Mouse (Mus musculus) CH12F3 (cell line): ENCODE measurements around the gene Ppp1r12b.

Source experiments
- in situ Hi-C: fragments of 300-500 bp; cut with MboI; formaldehyde crosslinking; loops from 2 replicates; pipeline ENCODE4 v1.14.3; 2020; ENCODE audit warnings: low sequenced_read_pairs

Ppp1r12b gene

DNA sequence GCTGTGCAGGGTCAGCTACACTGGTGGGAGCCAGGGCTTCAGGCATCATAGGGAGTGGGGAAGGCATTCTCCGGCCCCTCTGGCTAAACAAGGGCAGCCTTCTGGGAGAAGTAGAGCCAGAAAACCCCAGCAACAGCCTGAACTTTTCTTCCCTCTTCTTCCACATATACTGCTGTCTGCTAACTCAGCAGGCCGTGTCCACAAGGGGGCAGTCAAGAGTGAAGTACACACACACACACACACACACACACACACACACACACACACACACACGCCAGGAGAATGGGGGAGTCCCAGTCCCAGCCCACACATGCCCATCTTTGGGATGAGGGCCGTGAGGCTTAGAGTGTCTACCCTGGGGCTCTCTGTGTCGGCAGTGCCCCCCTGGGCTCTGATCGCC is 214.3 kb downstream of the Ppp1r12b start:
- in situ Hi-C loops = loop anchor here (10.0 kb wide), 1 partner anchor 93 kb away; no protein-coding TSS in a partner anchor

DNA sequence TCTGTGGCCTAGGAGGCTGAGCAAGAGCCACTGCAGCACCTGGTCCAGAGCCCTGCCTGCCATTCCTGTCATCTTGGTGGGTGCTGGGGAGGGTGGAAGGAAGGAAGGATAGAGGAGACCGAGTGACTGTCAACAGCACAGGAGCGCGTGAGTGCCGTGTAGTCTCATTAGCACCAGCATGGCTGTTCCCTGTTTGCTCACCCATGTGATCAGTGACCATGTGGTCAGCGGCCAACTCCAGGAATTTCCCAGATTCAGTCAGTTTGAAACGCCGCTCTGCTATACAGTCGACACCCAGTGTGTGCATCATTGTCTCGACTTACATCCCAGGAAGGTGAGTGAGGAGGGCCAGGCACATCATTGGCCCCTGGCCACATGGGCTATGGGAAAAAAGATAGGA is 218.3 kb downstream of the Ppp1r12b start:
- in situ Hi-C loops = no loop called here

DNA sequence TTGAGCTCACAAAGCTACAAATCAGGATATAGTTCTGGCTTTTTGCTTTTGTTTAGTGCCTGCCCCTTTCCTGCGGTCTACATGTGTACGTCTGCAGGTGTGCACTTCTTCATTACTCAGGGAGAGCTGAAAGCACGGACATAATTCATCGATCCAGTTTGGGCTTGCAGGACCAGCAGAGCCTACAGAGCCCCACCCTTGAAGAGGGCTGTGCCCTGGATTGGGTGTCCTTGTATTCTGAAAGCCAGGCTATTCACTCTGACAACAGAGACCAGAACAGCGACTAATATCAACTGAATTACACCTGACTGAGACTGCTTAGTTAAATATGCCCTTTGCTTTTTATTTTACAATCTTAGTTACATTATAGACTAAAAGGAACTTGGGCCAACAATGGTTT is 222.1 kb downstream of the Ppp1r12b start:
- in situ Hi-C loops = no loop called here

DNA sequence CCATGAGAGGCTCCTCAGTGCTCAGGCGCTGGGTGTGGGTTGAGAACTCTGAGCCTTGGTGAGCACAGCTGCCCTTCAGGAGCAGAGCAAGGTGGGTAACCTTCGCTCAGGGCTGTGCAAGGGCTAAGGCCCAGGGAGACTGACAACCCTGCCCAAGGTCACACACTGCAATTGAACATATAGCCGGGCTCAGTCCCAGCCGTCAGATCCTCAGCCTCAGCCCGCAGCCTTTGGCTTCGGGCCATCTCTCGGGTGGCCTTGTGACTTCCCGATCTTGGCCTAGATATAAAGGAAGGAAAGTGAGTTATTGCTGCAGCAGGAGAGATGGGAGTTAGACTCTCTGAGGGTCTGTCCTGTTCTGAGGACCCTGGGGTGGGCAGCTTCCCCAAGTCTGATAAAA is 228.5 kb downstream of the Ppp1r12b start:
- in situ Hi-C loops = no loop called here

DNA sequence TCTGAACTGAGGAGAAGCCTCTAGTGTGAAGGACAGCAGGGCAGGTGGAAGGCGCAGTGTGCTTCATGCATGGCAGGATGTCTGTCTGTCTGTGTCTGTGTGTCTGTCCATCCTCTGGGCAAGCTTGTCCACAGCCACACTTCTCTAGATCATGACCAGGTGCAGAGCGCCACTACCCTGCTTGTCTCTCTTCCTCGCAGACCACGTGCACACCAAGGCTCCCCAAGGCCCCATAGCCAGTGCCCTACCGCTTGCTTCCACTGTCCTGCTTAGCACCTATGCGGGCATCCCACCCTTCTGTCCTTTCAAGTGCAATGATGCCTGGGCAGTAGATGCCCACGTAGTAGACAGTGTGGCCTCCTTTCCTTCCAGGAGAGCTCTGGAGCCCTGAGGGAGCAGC is 229.3 kb downstream of the Ppp1r12b start:
- in situ Hi-C loops = no loop called here

DNA sequence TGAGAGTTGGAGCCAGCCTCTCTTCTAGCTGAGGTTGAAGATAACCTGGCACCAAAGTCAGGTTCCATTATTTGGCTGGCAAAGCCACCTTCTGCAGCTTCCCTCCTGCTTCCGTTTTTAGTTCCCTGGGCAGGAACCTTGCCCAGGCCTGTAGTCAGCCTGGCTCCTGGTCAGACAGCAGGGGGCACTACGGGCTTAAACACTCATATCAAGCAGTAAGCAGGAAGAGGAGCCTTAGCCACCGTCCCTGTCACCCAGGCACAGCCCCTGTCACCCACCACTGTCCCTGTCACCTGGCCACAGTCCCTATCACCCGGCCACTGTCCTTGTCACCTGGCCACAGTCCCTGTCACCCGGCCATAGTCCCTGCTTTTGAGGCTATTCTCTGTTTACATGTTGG is 230.5 kb downstream of the Ppp1r12b start:
- in situ Hi-C loops = no loop called here

DNA sequence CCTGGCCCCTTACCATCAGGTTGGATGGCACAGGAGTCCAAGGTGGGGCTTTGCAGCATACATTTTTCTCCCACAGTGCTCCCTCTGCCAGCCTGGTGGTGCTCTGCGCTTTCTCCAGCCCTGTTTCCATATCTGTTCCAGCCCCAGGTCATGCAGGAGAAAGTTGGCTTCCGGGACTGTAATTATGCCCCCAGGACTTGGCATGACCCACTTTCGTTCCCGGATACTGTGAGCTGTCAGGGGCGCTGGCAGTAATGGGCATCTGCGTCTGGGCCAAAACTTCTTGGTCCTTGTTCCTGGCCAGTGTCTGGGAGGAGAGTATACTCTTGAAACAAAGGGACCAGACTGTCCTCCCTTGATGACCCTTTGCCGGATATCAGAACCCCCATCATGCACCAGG is 232.9 kb downstream of the Ppp1r12b start:
- in situ Hi-C loops = no loop called here

DNA sequence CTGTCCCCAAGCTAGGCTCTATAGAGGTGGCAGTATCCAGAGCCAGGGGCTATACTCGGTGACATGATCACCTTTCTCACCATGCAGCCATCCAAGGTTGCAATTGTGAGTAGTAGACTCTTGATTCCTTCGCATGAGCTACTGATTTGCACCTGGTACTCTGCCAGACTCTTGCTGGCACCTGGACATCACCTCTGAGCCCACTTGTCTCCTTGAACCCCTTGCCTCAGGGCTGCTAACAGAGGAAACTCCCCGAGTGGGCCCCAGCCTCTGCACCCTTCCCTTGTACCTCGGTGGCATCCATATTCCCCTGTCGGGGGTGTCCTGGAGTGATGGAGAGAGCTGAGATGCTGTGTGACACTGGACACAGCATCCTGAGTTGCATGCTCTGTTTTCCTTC is 234.3 kb downstream of the Ppp1r12b start:
- in situ Hi-C loops = no loop called here

DNA sequence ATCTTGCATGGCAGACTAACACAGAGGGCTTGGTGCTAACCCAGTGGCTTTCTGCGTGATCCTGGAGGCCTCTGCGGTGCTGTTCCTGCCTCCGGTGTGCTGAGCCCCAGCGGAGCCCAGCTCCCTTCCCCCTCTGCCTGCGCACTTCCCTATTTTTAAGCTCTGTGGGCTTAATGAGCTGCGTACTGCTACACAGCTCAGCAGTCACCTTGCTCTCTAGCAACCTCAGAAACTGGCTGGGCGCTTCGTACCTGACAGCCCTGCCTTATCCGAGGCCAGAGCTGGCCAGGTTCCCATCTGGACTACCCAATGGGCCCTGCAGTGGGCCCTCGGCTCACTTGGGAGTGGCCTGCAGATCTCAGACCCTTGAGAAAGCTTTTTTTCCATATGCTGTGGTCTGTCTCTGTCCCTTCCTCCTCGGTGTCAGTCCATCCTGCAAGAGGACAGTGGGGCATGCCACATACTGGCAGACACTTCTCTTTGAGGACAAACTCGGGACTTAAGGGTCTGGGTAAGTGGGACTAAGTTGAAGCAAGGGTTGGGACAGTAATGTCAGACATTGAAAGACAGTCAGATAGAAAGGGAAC is 235.9 kb downstream of the Ppp1r12b start:
- in situ Hi-C loops = no loop called here

DNA sequence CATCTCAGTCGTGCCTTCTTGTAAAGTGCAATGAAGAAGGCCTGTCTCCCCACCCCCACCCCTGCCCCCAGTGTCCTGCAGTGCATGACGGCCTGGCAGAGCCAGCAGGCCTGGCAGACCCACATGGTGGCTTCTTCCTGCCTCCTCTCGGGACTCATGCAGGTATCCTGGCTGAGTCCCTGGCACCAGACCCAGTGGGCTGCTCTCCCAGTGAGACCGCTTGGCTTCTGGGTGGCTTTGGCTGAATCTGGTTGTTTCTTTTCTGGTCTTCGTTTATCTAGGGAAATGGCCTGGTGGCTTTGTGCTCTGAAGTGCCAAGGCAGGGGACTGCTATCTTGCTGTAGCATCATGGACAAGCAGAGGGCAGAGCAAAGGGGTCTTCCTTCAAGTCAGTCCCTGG is 240.7 kb downstream of the Ppp1r12b start:
- in situ Hi-C loops = no loop called here

DNA sequence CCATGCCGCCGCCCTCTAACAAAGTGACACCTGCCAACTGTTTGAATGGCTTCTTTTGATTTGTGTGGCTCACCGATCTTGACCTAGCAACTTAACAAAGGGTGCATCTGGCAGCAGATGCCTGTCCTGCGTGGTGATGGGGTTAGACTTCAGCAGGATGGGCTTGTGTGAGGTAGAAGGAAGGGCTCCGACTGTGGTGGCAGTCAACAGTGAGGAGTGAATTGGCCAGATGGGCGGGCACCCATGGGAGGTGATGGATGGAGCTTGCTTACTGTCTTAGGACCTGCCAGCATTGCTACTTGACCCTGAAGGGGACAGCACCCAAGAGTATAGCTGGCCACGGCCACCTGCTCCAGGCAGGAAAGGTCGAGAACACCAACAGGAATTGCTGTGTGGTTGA is 241.6 kb downstream of the Ppp1r12b start:
- in situ Hi-C loops = no loop called here

DNA sequence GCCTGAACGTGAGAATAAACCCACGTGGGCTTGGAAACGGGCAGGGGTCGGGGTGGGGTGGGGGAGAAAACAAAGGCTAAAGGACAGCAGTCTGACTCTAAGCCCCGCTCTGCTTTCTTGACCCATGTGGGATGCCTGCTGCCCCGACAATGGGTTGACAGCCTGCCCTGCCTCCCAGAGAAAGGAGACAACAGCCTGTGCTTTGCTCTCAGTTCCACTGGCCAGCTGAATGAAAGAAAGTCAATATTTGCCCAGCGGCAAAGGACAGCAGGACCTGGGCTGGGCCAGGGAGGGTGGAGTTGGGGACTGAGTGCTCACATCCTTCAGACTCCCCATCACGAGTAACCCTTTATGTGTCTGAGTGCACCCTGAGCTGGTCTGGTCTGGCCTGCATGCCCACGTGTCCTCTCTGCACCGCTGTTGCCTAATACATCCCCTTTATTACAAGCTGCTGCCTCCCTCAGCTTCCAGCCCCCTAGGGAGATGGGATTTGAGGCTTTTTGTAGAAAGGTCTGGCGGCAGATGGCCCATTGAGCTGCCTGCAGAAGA is 242.2 kb downstream of the Ppp1r12b start:
- in situ Hi-C loops = no loop called here

DNA sequence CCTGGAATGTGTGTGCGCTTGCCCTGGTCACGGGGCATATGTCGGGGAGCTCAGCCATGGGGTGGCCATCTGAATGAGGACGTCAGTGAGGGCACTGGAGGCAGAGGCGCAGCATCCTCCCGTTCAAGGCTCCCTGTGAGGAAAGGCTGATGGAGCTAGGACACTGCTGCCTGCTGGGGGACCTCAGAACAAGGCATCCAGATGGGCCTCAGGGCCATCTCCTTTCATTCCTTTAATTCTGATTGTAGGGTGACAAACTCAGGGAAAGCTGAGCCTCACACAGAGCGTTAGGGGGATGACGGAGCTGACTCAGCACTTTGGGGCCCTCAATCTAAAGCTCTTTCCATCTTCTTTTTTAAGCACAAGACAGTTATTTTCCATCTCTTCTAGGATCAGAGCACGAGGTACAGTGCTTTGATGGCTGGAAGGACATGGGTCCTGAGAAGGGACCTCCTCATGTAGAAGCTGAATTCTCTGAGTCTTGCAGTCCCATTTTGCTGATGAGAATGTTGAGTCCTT is 242.9 kb downstream of the Ppp1r12b start:
- in situ Hi-C loops = no loop called here

DNA sequence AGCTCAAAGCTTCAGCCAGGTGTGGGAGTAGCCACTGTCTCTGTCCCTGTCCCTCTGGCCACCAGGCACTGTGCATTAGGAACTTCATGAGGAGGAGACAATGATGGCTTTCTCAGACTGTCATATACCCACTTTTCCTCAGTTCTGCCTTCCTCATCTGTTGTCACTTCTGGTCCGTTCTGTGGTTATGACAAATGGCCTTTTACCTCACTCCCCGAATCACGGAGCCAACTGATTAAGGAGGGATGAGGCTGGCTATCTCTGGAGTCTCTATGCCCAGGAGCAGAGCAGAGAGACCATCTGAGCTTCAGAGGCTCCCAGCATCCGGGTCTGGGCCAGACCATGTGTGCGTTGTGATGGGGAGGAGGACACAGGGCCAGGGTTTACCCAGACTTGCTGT is 244.1 kb downstream of the Ppp1r12b start:
- in situ Hi-C loops = no loop called here

DNA sequence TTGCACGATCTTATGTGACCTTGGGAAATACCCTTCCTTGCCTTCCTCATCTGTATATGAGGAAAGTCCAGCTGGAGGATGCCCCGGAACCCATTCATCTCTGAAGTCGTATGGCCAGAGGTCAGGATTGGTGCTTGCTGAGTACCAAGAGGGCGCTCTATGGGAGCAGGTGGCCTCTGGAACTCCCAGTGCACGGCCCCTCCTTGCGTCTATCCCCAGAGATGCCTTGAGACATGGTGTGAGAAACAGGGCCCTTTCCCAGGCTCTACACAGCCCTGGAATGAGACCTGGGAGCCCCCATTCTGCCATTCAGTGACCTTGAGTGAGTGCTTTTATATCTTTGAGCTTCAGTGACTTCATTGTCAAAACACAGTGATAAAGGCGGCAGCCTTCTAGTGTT is 244.7 kb downstream of the Ppp1r12b start:
- in situ Hi-C loops = no loop called here

DNA sequence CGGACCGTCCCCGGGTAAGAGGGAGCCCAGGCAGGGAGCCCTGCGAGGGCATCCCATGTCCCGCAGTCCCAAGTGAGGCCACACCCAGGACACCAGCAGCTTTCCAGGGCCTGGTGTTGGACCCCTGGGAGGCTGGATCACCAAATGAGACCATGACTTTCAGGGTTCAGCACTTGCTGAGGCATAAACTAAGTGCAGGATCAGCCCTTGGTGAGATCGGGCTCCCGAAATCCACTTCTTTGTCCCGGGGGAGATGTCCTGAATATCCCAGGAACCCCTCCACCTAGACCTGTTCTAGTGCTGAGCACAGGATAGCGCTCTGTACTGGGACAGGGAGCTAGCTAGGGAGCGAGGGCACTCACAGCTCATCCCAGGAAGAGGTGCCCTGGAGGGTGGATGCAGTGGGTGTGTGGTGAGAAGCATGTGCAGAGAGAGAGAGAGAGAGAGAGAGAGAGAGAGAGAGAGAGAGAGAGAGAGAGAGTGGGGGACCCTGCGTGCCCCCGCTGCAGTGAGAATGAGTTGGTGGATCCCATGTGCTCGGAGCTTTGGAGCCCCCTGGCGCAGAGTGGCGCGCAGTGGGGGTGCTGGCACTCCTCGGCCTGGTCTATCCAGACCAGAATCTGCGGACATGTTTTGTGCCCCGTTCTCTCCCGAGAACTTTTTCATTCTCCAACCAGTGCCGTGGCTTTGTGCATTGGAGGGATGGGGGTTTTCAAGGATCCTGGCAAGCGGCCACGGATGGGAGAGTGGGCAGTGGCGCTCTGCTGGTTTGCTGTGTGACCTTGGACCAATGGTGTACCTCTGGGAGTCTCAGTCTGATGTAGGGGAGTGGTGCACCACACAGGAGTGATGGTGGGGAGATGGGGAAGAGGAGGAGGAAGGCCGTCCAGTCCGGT is 246.1 kb downstream of the Ppp1r12b start:
- in situ Hi-C loops = no loop called here

DNA sequence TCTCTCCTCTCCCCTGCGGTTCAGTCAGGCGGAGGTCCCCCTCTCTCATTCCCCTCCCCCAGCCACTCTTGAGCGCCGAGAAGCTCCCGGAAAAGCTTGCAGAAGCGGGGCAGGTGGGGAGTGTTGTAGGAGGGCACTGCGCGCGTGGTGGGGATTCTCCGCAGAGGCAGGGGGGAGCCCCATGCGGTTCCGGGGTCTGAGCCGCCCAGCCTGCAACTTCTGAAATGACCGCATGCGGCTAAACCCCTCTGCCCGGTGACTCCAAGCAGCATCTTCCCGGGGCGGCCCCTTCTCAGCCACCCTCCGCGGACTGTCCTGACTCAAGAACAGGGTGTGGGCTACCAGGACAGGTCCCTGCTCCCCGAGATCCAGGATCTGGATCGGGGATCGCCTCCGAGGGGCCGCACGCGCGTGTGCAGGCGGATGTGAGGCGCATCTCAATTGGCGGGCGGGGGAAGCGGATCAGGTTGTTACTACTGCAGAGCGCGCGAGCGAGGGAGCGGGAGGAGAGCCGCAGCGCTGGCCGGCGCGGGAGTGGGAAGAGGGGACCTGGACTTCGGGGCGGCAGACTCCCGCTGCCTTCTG is 246.8 kb downstream of the Ppp1r12b start:
- in situ Hi-C loops = no loop called here

DNA sequence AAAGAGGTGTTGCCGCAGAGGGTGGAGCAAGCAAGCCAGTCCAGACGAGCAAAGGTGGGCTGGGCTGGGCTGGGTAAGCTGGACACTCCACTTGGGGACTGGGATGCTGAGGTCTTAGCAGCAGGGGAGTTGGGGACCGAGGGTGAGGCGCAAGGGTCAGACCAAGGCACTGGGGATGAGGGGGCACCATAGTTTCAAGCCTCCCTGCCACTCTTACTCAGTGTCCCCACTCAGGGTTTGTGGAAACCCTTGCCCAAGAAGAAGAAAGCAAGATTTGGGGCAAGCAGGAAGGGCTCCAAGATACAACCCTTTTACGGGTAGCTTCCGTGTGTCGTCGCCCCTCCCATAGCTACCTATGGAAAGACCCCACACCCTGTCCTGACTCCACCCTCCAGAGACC is 247.5 kb downstream of the Ppp1r12b start:
- in situ Hi-C loops = no loop called here

DNA sequence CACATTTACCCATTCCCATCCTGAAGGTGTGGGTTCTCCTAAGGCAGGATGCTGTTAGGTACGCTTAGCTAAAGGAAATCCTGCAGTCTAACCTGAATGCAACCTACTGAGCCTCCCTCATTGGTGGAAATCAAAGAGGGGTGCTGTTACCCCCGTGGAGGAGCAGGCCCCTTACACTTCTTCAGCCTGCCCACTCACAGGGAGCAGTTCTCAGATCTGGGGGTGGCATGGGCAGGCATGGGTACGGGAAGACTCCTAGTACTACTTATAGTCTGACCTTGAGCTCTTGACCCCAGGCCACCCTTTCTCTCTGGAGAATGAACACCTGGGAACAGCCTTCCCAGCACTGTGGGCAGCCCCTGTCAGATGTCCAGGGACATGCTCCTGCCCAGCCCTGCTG is 248.2 kb downstream of the Ppp1r12b start:
- in situ Hi-C loops = no loop called here

DNA sequence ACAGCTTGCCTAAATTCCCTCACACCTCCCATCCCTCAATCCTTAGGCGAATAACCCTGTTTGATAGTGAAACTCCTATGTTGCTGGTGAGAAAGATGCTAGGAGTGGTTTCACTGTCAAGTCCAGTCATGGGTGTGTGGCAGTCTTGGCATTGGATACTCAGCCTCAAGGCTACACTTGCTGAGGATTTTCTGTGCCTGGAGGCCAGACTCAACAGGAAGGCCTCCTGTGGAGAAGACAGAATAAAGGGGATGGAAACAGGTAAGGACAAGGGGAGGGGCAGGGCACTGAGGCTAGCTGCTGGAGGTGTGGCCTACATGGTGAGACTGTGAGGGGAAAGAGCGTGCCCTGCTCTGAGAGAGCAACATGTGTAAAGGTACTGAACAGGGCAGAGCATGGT is 249.2 kb downstream of the Ppp1r12b start:
- in situ Hi-C loops = no loop called here
